Mouse (Mus musculus) midbrain, embryonic 14.5 days (tissue): ENCODE data around the gene Pepd. TPM values are rescaled to one million over a fixed set of nuclear protein-coding genes. Genes with fewer than 3 reads are reported as not detected.

ENCODE experiments used
- ATAC-seq: fragments of 200-750 bp; cut with Nextera tagmentation; 2 replicates; pipeline ENCODE4 v1.8.0; 2017; ENCODE audit warnings: moderate number of reproducible peaks, moderate library complexity; ENCODE audit not compliant: low FRiP score, low TSS enrichment
- DNase-seq: peaks from one replicate; pipeline ENCODE4 v3.0.0-alpha.2; 2015
- H3K27ac ChIP-seq: fragments of 300-500 bp; sonication (generic); replicated peaks from 2 replicates; pipeline ENCODE4 v1.5.1; 2014; ENCODE audit warnings: mild to moderate bottlenecking, low read depth, low read length, moderate library complexity
- H3K27me3 ChIP-seq: fragments of 300-500 bp; sonication (generic); 2 replicates; pipeline ENCODE4 v1.6.1; 2014; ENCODE audit warnings: low read length, control low read depth, mixed read lengths; ENCODE audit not compliant: control insufficient read depth, insufficient read depth
- H3K36me3 ChIP-seq: fragments of 300-500 bp; sonication (generic); 2 replicates; pipeline ENCODE4 v1.6.1; 2014; ENCODE audit warnings: low read length, control low read depth; ENCODE audit not compliant: control insufficient read depth, insufficient read depth
- H3K4me1 ChIP-seq: fragments of 300-500 bp; sonication (generic); 2 replicates; pipeline ENCODE4 v1.6.1; 2014; ENCODE audit warnings: mild to moderate bottlenecking, antibody characterized with exemption, low read length, control low read depth; ENCODE audit not compliant: control insufficient read depth, insufficient read depth
- H3K4me2 ChIP-seq: fragments of 300-500 bp; sonication (generic); 2 replicates; pipeline ENCODE4 v1.6.1; 2014; ENCODE audit warnings: mild to moderate bottlenecking, low read length, moderate library complexity
- H3K4me3 ChIP-seq: fragments of 300-500 bp; sonication (generic); replicated peaks from 2 replicates; pipeline ENCODE4 v1.5.1; 2014; ENCODE audit warnings: low read depth, low read length
- H3K9ac ChIP-seq: fragments of 300-500 bp; sonication (generic); replicated peaks from 2 replicates; pipeline ENCODE4 v1.6.1; 2014; ENCODE audit warnings: mild to moderate bottlenecking, low read length, moderate library complexity
- H3K9me3 ChIP-seq: fragments of 300-500 bp; sonication (generic); 2 replicates; pipeline ENCODE4 v1.6.1; 2016; ENCODE audit warnings: low read length, control low read depth, mixed read lengths; ENCODE audit not compliant: control insufficient read depth
- WGBS: fragments of 180-500 bp; shearing (Covaris S2); extraction: QIAGEN DNeasy Blood & Tissue Kit; methylation state at CpG from one replicate; pipeline ENCODE4 v1.1.7; 2014; 5-methylcytosine and 5-hydroxymethylcytosine counted together
- polyA plus RNA-seq: library from polyadenylated mRNA; unstranded; fragments of >200 nt; fragmentation: Nextera tagmentation; extraction: Ambion mirVana; gene quantifications from 2 replicates; pipeline ENCODE4 v1.2.1, GENCODE M21; 2014

Pepd gene
- polyA plus RNA-seq, 1 experiment from 2014 or later, result 62.4 TPM

DNA sequence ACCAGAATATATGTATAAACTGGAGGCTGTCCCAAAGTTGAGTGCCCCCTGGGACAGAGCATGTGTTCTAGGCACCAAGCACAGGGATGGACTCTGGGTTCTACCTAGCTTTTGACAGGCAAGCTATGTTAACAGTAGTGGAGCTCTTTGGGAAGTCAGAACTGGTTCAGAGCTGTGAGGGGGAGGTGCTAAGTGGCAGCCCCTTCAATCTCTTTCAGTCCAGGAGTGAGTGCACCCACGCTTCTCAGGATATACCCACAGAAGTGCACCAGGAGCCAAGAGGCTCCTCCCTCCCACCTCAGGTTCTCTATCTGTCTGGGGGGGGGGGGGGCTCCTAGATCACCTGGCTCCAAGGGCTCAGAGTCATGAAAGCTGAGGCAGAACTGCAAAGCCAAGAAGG, 112.2 kb downstream of the Pepd start:
- no peak overlapping the region for H3K4me2 ChIP-seq
- no peak overlapping the region for H3K4me3 ChIP-seq
- no peak for ATAC-seq
- H3K27me3 ChIP-seq, result no peaks in the 10 kb centered on the region
- no peak overlapping the region for H3K9ac ChIP-seq
- no peak overlapping the region for H3K27ac ChIP-seq
- 47% methylated on average over 1 of the region's 1 CpGs for WGBS
- no peaks in the 10 kb centered on the region for H3K4me1 ChIP-seq
- no peaks in the 10 kb centered on the region for H3K9me3 ChIP-seq
- no peak for DNase-seq
- H3K36me3 ChIP-seq, result no peaks in the 10 kb centered on the region

DNA sequence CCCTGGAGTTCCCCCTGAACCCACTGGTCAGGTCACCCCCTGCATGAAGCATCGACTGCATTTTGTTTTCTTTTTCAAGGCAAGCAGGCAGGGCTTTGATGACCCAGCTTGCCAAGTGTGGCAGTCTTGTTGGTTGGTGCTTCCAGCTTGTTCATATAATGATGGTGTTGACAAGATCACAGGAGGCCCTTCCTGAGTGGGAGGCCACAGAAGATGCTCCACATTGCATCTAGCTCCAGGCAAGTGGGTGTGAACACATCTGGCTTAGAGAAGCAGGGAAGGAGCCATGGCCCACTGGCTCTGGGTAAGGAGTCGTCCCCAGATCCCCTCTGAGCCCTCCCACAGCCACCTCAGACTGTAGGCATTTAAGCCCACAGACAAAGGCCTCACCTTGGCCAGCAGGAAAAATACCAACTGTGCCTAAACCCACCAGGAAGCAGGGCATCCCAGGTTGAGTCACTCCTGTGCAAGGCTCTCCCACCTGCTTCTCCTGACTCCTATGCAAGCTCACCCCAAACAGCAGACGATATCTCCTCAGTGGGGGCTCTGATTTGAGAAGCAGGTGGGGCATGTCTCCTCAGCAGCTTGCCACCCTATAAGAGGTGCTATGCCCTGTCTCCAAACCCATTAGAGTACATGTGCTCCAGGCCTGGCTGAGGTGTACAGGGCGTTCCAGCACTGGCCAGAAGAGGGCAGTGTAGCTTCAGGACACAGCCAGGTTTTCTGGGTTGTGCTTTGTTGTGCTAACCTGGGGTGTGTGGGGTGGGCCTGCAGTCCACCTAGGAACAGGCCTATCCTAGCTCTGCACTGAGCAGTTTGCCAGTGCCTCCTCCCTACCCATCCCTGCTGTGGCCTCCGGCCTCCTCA, 113.5 kb downstream of the Pepd start:
- whole genome bisulfite sequencing, result 44% methylated on average over 5 of the region's 5 CpGs
- H3K9me3 ChIP-seq, result no peaks in the 10 kb centered on the region
- H3K4me2 ChIP-seq, result no peak overlapping the region
- peak; percentile 84 for DNase-seq
- no peaks in the 10 kb centered on the region for H3K4me1 ChIP-seq
- no peak overlapping the region for H3K27ac ChIP-seq
- peak; percentile 68 for ATAC-seq
- H3K36me3 ChIP-seq, result no peaks in the 10 kb centered on the region
- H3K9ac ChIP-seq, result no peak overlapping the region
- H3K27me3 ChIP-seq, result no peaks in the 10 kb centered on the region
- H3K4me3 ChIP-seq, result no peak overlapping the region

DNA sequence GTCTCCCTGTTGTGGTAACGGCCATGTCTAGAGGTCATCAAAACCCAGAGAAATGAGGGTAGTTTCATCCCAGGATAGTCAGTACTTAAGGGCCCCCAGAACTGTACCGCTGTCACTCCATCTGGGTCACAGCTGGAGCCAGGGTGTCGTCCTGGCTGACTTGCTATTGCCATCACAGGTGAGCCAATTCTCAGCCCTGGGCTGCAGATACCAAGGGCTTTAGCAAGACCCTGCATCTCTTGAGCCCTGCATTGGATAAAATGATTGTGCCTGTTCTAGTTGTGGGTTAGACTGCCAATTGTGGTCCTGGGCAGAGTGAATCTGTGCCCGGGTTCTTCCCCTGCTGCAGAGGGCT, 114.1 kb downstream of the Pepd start:
- WGBS, result 86% methylated on average over 4 of the region's 4 CpGs
- no peak overlapping the region for H3K9ac ChIP-seq
- no peak for ATAC-seq
- H3K27ac ChIP-seq, result no peak overlapping the region
- H3K27me3 ChIP-seq, result no peaks in the 10 kb centered on the region
- H3K9me3 ChIP-seq, result no peaks in the 10 kb centered on the region
- H3K4me1 ChIP-seq, result no peaks in the 10 kb centered on the region
- H3K4me3 ChIP-seq, result no peak overlapping the region
- DNase-seq, result no peak
- H3K36me3 ChIP-seq, result no peaks in the 10 kb centered on the region
- no peak overlapping the region for H3K4me2 ChIP-seq

DNA sequence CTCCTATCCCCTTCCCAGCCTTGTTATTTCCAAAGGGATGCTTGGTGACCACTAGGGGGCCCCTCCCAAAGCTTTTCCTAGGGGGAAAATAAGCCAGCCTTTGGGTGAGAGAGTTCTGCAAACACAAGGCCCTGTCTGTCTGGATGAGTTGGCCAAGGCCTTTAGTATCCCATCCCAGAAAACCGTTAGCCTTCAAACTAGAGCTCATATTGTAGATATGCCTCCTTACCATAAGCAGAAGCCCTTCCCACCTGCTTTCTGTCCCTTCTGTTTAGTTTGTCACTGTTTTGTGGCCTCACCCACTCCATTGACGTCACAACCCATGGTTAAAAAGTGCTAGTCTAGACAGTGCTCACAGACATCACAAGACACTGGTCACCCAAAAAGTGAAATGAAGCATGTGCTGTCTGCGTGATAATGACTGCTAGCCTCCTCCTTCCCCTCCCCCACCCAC, 114.7 kb downstream of the Pepd start:
- no peaks in the 10 kb centered on the region for H3K27me3 ChIP-seq
- ATAC-seq, result no peak
- no peaks in the 10 kb centered on the region for H3K9me3 ChIP-seq
- H3K4me1 ChIP-seq, result no peaks in the 10 kb centered on the region
- no peak overlapping the region for H3K4me3 ChIP-seq
- H3K27ac ChIP-seq, result no peak overlapping the region
- WGBS, result 78% methylated on average over 3 of the region's 3 CpGs
- H3K9ac ChIP-seq, result no peak overlapping the region
- DNase-seq, result peak; percentile 75
- no peak overlapping the region for H3K4me2 ChIP-seq
- 0 out of 2 replicates have a peak, but pooled peaks cover 4% of the 10 kb centered on the region for H3K36me3 ChIP-seq

DNA sequence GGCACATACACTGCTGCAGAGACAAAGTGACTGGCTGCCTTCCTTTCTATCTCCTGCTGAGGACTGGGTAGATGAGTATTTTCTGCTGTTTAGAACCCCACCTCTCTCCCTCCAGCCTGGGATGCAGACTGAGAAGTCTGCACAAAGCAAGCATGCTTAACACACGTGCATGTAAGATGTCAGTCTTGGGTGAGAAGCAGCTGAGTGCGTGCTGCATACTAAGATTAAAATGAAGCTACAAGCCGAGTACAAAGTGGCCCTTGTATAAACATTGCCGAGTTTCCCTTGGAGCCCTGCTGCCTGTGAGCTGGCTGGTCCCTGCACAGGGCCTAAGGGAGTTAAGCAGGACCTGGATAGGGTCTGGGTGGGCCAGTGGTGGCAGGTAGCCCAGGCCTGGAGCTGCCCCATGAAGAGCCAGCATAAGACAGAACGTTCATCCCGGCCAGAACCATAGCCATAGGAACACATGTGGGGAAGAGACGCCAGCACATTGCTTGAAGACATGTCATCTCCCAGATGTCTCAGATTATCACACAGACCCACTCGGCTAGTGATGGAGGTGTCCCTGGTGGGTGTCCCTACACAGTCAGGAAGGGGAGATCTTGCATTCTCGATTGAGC, 115.7 kb downstream of the Pepd start:
- Histone ChIP-seq H3K27ac (no peak overlapping the region), H3K9ac (peak overlapping the region; percentile 31; the same call in 1 of the 2 replicates), H3K9me3 (no peaks in the 10 kb centered on the region), H3K36me3 (0 out of 2 replicates have a peak, but pooled peaks cover 8% of the 10 kb centered on the region), H3K4me3 (no peak overlapping the region), H3K27me3 (no peaks in the 10 kb centered on the region), H3K4me2 (no peak overlapping the region), H3K4me1 (no peaks in the 10 kb centered on the region)
- ATAC-seq, result no peak
- no peak for DNase-seq
- WGBS, result 80% methylated on average over 9 of the region's 9 CpGs

DNA sequence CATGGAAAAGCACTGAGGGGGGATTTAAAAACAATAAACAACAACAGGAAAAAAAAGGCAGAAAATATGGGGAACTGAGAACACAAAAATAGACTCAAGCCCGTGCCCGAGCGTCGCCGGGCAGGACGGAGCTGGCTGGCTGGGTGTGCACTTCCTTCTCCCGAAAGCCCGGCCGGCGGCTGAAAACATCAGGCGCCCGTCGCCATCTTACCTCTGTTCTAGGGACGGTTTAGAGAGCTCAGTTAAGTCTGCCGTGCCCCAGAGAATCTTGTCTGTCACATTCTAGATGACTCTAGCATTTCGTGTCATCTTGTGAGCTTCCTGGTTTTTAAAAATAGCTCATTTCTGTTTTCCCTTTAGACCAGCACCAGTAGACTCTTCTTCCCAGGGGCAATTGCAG, 116.4 kb downstream of the Pepd start:
- WGBS, result 96% methylated on average over 16 of the region's 16 CpGs
- Histone ChIP-seq H3K36me3 (peaks cover 10% of the 10 kb centered on the region; the same call in 1 of the 2 replicates), H3K9ac (no peak overlapping the region), H3K9me3 (no peaks in the 10 kb centered on the region), H3K27ac (no peak overlapping the region), H3K4me3 (no peak overlapping the region), H3K4me2 (no peak overlapping the region), H3K27me3 (no peaks in the 10 kb centered on the region), H3K4me1 (no peaks in the 10 kb centered on the region)
- ATAC-seq (no peak), DNase-seq (no peak)

DNA sequence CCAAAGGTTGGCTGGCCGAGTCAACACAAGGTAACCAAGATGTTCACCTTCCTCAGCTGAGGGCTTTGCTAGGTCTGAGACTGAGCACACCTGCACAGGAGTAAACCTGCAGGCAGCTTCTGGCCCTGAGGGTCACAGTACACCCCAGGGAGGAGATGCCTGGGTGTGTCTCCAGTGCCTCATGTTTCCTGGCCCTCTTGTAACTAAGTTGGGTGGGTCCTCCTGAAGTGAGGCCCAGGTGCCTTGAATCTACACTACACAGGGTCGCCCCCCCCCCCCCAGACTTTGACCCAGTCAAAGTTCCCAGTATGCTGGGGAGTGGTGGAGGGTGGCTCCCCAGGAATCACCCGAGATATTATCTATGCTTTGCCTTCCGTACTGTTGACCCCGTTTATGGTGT, 117.0 kb downstream of the Pepd start:
- Histone ChIP-seq H3K27ac (no peak overlapping the region), H3K4me3 (no peak overlapping the region), H3K9ac (no peak overlapping the region), H3K4me2 (no peak overlapping the region), H3K4me1 (no peaks in the 10 kb centered on the region), H3K9me3 (no peaks in the 10 kb centered on the region), H3K36me3 (peaks cover 12% of the 10 kb centered on the region; the same call in 1 of the 2 replicates), H3K27me3 (no peaks in the 10 kb centered on the region)
- 87% methylated on average over 5 of the region's 5 CpGs for WGBS
- DNase-seq (no peak), ATAC-seq (no peak)

DNA sequence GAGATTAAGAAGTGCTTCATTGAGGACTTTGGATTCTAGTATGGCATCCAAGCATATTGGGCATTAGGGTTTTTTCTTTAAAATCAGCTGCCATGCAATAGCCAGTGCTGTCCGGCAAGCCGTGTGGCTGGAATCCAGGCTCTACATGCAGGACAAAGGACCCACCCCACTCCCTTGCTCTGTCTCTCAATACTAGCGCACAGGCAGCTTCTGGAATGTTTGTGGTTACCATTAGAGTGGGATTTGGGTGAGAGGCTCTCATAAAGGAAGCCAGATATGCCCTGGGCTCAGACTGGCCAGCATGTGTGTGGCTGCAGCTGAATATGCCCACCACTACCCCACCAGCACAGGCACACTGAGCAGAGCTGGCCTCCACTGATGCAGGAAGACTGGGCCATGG, 117.5 kb downstream of the Pepd start:
- DNase-seq (no peak), ATAC-seq (no peak)
- no peaks in the 10 kb centered on the region for H3K4me1 ChIP-seq
- no peaks in the 10 kb centered on the region for H3K9me3 ChIP-seq
- H3K27ac ChIP-seq, result no peak overlapping the region
- no peak overlapping the region for H3K4me2 ChIP-seq
- no peaks in the 10 kb centered on the region for H3K27me3 ChIP-seq
- H3K4me3 ChIP-seq, result no peak overlapping the region
- H3K36me3 ChIP-seq, result peaks cover 12% of the 10 kb centered on the region; the same call in 1 of the 2 replicates
- no peak overlapping the region for H3K9ac ChIP-seq
- WGBS, result 80% methylated on average over 3 of the region's 3 CpGs

DNA sequence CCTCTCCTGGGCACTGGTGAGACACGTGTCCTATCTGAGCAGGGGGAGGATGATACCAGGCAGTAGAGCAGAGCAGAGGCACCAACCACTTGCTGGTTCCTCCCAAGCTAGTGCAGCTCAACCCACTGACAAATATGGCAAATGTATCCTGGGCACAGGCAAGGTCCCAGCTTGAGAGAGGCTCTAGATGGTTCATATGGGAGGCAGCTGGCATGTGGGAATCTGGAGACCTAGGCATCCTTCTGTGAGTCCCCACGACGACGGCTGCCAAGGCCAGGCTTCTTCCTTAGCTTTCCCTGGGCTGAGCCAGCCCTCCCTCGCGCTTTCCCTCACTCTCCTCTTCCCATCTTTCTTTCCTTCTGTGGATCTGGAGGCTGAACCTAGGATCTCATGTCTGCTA, 118.4 kb downstream of the Pepd start:
- ATAC-seq, result no peak
- Histone ChIP-seq H3K4me2 (no peak overlapping the region), H3K36me3 (peaks cover 16% of the 10 kb centered on the region), H3K4me3 (no peak overlapping the region), H3K9ac (no peak overlapping the region), H3K4me1 (0 out of 2 replicates have a peak, but pooled peaks cover 3% of the 10 kb centered on the region), H3K9me3 (no peaks in the 10 kb centered on the region), H3K27ac (no peak overlapping the region), H3K27me3 (no peaks in the 10 kb centered on the region)
- WGBS, result 76% methylated on average over 6 of the region's 6 CpGs
- DNase-seq, result no peak
